Mouse (Mus musculus): ENCODE measurements around the gene Depdc5.

DNA sequence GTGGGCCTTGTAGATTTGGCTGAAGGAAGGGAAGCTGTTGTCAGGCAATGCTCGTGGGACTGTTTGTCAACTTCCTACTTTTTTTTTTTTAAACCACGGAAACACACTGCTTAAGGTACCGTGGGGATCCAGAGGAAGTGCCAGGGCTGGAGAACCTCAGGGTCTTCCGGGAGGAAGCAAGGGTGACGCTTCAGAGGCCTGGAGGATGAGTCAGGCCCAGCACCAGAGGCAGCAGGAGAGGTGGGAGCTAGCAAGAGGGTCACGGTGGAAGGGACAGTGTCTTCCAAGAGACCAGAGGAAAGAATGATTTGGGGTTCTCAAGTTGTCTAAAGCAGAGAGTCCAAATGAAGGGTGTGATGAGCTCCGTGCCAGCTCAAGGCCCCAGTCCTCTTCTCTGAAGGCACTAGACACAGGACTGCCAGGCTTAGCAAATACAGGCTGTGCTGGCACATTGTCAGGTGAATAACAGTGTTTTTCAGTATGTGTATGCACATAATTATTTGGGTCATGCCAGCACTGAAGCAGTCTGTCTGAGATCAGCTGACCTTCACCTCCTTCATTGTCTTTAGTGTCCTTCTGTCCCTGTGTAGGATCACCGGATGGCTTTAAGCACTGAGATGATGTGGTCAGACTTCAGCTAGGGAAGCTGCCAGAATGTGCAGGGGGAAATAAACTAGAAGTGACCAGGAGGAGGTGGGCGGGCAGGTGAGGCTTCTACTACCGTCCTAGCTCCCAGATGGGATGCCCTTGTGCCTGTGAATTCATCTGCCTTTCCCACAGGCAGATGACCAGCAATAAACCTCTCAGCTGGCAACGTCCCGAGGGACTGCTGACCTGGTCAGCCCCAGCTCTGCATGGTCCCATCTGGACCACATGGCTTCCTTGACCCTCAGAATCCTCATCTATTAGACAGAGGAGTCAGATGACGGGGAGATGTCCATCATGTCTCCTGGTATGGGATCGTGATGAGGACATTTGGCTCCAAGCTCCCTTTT, 146.6 kb downstream of the Depdc5 start:
- TF ChIP-seq CTCF (IDR thresholded peaks at IDR 0.05; ENCODE audit: borderline replicate concordance, insufficient read depth, low read length) (no peak), POLR2A (IDR thresholded peaks at IDR 0.05; ENCODE audit: low read depth, low read length) (no peak)

Data from embryonic fibroblast, embryonic 13.5 days (primary cell).